Mouse (Mus musculus) liver, embryonic 14.5 days (tissue): ENCODE measurements around the gene Pwwp2b. TPM values are rescaled to one million over a fixed set of nuclear protein-coding genes. Genes with fewer than 3 reads are reported as not detected.
A peak's percentile ranks its signal among the peaks of the same experiment; 100 is the strongest.

Experiments
- ATAC-seq: fragments of 200-750 bp; cut with Nextera tagmentation; 2 replicates; pipeline ENCODE4 v1.8.0; 2017; ENCODE audit warnings: moderate number of reproducible peaks, mild to moderate bottlenecking, moderate library complexity; ENCODE audit not compliant: insufficient read depth
- DNase-seq, 3 experiments: peaks; one replicate each; pipeline ENCODE4 v3.0.0-alpha.2; 2012 to 2013; ENCODE audit warnings: low read depth in 3 of 3, low spot score in 3 of 3
- H3K27ac ChIP-seq: fragments of 300-500 bp; sonication (generic); 2 replicates; pipeline ENCODE4 v1.5.1; 2014; ENCODE audit warnings: moderate library complexity, mild to moderate bottlenecking, control low read depth, inconsistent platforms
- H3K27me3 ChIP-seq: fragments of 300-500 bp; sonication (generic); 2 replicates; pipeline ENCODE4 v1.6.1; 2014; ENCODE audit warnings: mild to moderate bottlenecking, low read length, moderate library complexity; ENCODE audit not compliant: control insufficient read depth, insufficient read depth
- H3K36me3 ChIP-seq: fragments of 300-500 bp; sonication (generic); replicated peaks from 2 replicates; pipeline ENCODE4 v1.6.1; 2014; ENCODE audit warnings: low read depth; ENCODE audit not compliant: control insufficient read depth, insufficient read depth
- H3K4me1 ChIP-seq, 2 experiments: fragments of 200-500 bp in 1 of 2; fragments of 300-500 bp in 1 of 2; sonication (generic) in 1 of 2; replicated peaks; 2 replicates each; pipeline ENCODE4 v1.6.1; 2012 to 2014; ENCODE audit warnings: antibody characterized with exemption in 1 of 2, inconsistent platforms in 1 of 2, low read length in 1 of 2; ENCODE audit not compliant: control insufficient read depth in 2 of 2, insufficient read depth in 2 of 2
- H3K4me2 ChIP-seq: fragments of 300-500 bp; sonication (generic); 2 replicates; pipeline ENCODE4 v1.6.1; 2014; ENCODE audit warnings: low read depth, mild to moderate bottlenecking, control low read depth, moderate library complexity
- H3K4me3 ChIP-seq, 2 experiments: fragments of 200-500 bp in 1 of 2; fragments of 300-500 bp in 1 of 2; sonication (generic) in 1 of 2; 2 replicates each; pipeline ENCODE4 v1.5.1; 2012 to 2014; ENCODE audit warnings: low read depth in 2 of 2, low read length in 2 of 2, mild to moderate bottlenecking in 2 of 2, control low read depth in 1 of 2, inconsistent platforms in 1 of 2, moderate library complexity in 1 of 2; ENCODE audit not compliant: insufficient read depth in 1 of 2
- H3K9ac ChIP-seq: fragments of 300-500 bp; sonication (generic); replicated peaks from 2 replicates; pipeline ENCODE4 v1.6.1; 2014; ENCODE audit warnings: mild to moderate bottlenecking, control low read depth, moderate library complexity
- H3K9me3 ChIP-seq: fragments of 300-500 bp; sonication (generic); 2 replicates; pipeline ENCODE4 v1.6.1; 2016; ENCODE audit warnings: low read length, mixed read lengths; ENCODE audit not compliant: control insufficient read depth
- CTCF ChIP-seq: IDR thresholded peaks from 2 replicates; pipeline ENCODE4 v1.5.1; 2016; ENCODE audit warnings: antibody characterized with exemption, low read depth, control low read depth
- EP300 ChIP-seq: IDR thresholded peaks from 2 replicates; pipeline ENCODE4 v1.6.1; 2016; ENCODE audit warnings: antibody characterized with exemption, low read depth
- WGBS: fragments of 180-500 bp; shearing (Covaris S2); extraction: QIAGEN DNeasy Blood & Tissue Kit; methylation state at CpG from one replicate; pipeline ENCODE4 v1.1.7; 2014; ENCODE audit not compliant: insufficient replicate concordance; 5-methylcytosine and 5-hydroxymethylcytosine counted together
- polyA plus RNA-seq, 2 experiments: library from polyadenylated mRNA; depleted of rRNA in 1 of 2; stranded (reverse) in 1 of 2; unstranded in 1 of 2; fragments of >200 nt; fragmentation: Nextera tagmentation in 1 of 2; extraction: Ambion mirVana in 1 of 2; gene quantifications; 2 replicates each; pipeline versions ENCODE4 v1.2.1 to v1.2.3; 2012 to 2014

Gene Pwwp2b
- polyA plus RNA-seq, 2 experiments: 1.0 to 1.3 TPM

- H3K9ac ChIP-seq: no peak overlapping the region
- H3K36me3 ChIP-seq: no peaks in the 10 kb centered on the region
- DNase-seq (no peak), ATAC-seq (no peak)
- no peaks in the 10 kb centered on the region for H3K9me3 ChIP-seq
- H3K27ac ChIP-seq: no peak overlapping the region
- no peak overlapping the region for H3K4me3 ChIP-seq
- peaks cover 0 to 7% of the 10 kb centered on the region in 2 experiments; a peak in 2 of 4 replicates for H3K4me1 ChIP-seq
- no peaks in the 10 kb centered on the region for H3K27me3 ChIP-seq
- 56% methylated on average over 5 of the region's 5 CpGs for WGBS
- TF ChIP-seq CTCF (no peak), EP300 (no peak)
- no peak overlapping the region for H3K4me2 ChIP-seq
Measured at GRCm38 (mm10) chr7:139294076-139294475, 45.8 kb downstream of the Pwwp2b start.

GRCm38 (mm10) chr7:139295653-139296052 lies 47.4 kb downstream of the Pwwp2b start:
- DNase-seq (no peak), ATAC-seq (peak; percentile 24; the same call in 1 of the 2 replicates)
- Histone ChIP-seq H3K9ac (no peak overlapping the region), H3K36me3 (no peaks in the 10 kb centered on the region), H3K4me1 (peaks cover 0 to 7% of the 10 kb centered on the region in 2 experiments; a peak in 2 of 4 replicates), H3K27me3 (no peaks in the 10 kb centered on the region), H3K9me3 (no peaks in the 10 kb centered on the region), H3K4me2 (no peak overlapping the region), H3K27ac (no peak overlapping the region), H3K4me3 (no peak overlapping the region)
- TF ChIP-seq EP300 (no peak), CTCF (no peak)
- WGBS: 15% methylated on average over 1 of the region's 1 CpGs

- DNase-seq (no peak), ATAC-seq (no peak)
- Histone ChIP-seq H3K4me1 (peaks cover 0 to 7% of the 10 kb centered on the region in 2 experiments; a peak in 2 of 4 replicates), H3K9ac (no peak overlapping the region), H3K4me3 (no peak overlapping the region), H3K9me3 (no peaks in the 10 kb centered on the region), H3K36me3 (no peaks in the 10 kb centered on the region), H3K27me3 (no peaks in the 10 kb centered on the region), H3K4me2 (no peak overlapping the region), H3K27ac (no peak overlapping the region)
- WGBS: 45% methylated on average over 10 of the region's 10 CpGs
- TF ChIP-seq CTCF (no peak), EP300 (no peak)
Measured at GRCm38 (mm10) chr7:139296552-139297100, 48.3 kb downstream of the Pwwp2b start.

GRCm38 (mm10) chr7:139298446-139298845 lies 50.2 kb downstream of the Pwwp2b start:
- TF ChIP-seq CTCF (peak; percentile 52), EP300 (no peak)
- DNase-seq (no peak), ATAC-seq (no peak)
- Histone ChIP-seq H3K4me2 (no peak overlapping the region), H3K27ac (no peak overlapping the region), H3K4me1 (peaks cover 0 to 7% of the 10 kb centered on the region in 2 experiments; a peak in 2 of 4 replicates), H3K36me3 (no peaks in the 10 kb centered on the region), H3K4me3 (no peak overlapping the region), H3K9me3 (no peaks in the 10 kb centered on the region), H3K27me3 (no peaks in the 10 kb centered on the region), H3K9ac (no peak overlapping the region)
- WGBS: 40% methylated on average over 4 of the region's 4 CpGs

GRCm38 (mm10) chr7:139299424-139299823 lies 51.1 kb downstream of the Pwwp2b start:
- DNase-seq (peak in 1 of 3 experiments; percentile 16), ATAC-seq (no peak)
- WGBS: 24% methylated on average over 8 of the region's 8 CpGs
- H3K4me2 ChIP-seq: no peak overlapping the region
- no peaks in the 10 kb centered on the region for H3K36me3 ChIP-seq
- H3K27me3 ChIP-seq: no peaks in the 10 kb centered on the region
- no peak overlapping the region for H3K9ac ChIP-seq
- H3K4me1 ChIP-seq: peaks cover 0 to 7% of the 10 kb centered on the region in 2 experiments; a peak in 2 of 4 replicates
- no peak overlapping the region for H3K27ac ChIP-seq
- TF ChIP-seq EP300 (no peak), CTCF (peak; percentile 93)
- H3K4me3 ChIP-seq: no peak overlapping the region
- H3K9me3 ChIP-seq: no peaks in the 10 kb centered on the region
